In genomic region chr8:71670621-71671548, GRCm38 (mm10) we compare ENCODE assay signal across 8 mouse cellular contexts. TPM values are rescaled to one million over a fixed set of nuclear protein-coding genes. Genes with fewer than 3 reads are reported as not detected.
A peak's percentile ranks its signal among the peaks of the same experiment; 100 is the strongest.
DNase-seq lines count a peak whose midpoint lies in the region; ATAC-seq and TF ChIP-seq lines count a peak whose summit lies in the region.

No protein-coding gene starts in this region.

- no peak for TF ChIP-seq POLR2A in spleen, adult 2 months (IDR thresholded peaks at IDR 0.05; ENCODE audit: low read depth, low read length)

- peaks cover 33% of the 10 kb centered on the region for H3K4me1 ChIP-seq in spleen, adult 2 months (ENCODE audit: control insufficient read depth, insufficient read depth, insufficient read length)
- peaks cover 32% of the 10 kb centered on the region for H3K4me1 ChIP-seq in liver, postnatal 0 days (ENCODE audit: insufficient read depth)

- H3K27ac ChIP-seq in spleen, adult 2 months (ENCODE audit: insufficient read depth, low read length) = no peak overlapping the region
- H3K27ac ChIP-seq in liver, postnatal 0 days (ENCODE audit: low read depth) = no peak overlapping the region

- no peaks in the 10 kb centered on the region for H3K27me3 ChIP-seq in spleen, adult 2 months (ENCODE audit: control insufficient read depth, insufficient read depth, low read length)
- peaks cover 21% of the 10 kb centered on the region; the same call in 1 of the 2 replicates for H3K27me3 ChIP-seq in liver, postnatal 0 days (ENCODE audit: insufficient read depth, low read length)

- no peak overlapping the region for H3K9ac ChIP-seq in liver, postnatal 0 days (replicated peaks)

- no peaks in the 10 kb centered on the region for H3K36me3 ChIP-seq in spleen, adult 2 months (ENCODE audit: control insufficient read depth, insufficient read depth, low read length)
- H3K36me3 ChIP-seq in liver, postnatal 0 days (replicated peaks; ENCODE audit: insufficient read depth, low read length) = no peaks in the 10 kb centered on the region

- peak overlapping the region; percentile 63 for H3K4me3 ChIP-seq in spleen, adult 2 months (ENCODE audit: extremely low read depth, insufficient read depth, insufficient read length)
- H3K4me3 ChIP-seq in liver, postnatal 0 days (ENCODE audit: low read depth, low read length) = peak overlapping the region; percentile 57

- H3K4me2 ChIP-seq in liver, postnatal 0 days (ENCODE audit: low read depth, low read length) = peak overlapping the region; percentile 98

- 1% methylated on average over 60 of the region's 64 CpGs for WGBS in spleen, adult 2 months
- 3% methylated on average over 50 of the region's 64 CpGs for WGBS in liver, postnatal 0 days (ENCODE audit: insufficient replicate concordance)

- H3K9me3 ChIP-seq in liver, postnatal 0 days (ENCODE audit: low read length) = no peaks in the 10 kb centered on the region

- no peak for TF ChIP-seq EP300 in liver, postnatal 0 days (IDR thresholded peaks at IDR 0.05; ENCODE audit: low read depth)

- ATAC-seq in liver, postnatal 0 days = peak; percentile 26

- no peak for DNase-seq in spleen, adult 2 months (ENCODE audit: low read depth in 1 of 2, low spot score in 2 of 2)
- DNase-seq in spleen, adult 12 weeks (ENCODE audit: low spot score) = no peak
- DNase-seq in cerebellum, adult 9-11 months = peak; percentile 87
- DNase-seq in frontal cortex, postnatal 14 days (ENCODE audit: low spot score in 2 of 2) = peak; percentile 58
- DNase-seq in kidney, postnatal 36 days = peak; percentile 55 to 65
- peak; percentile 65 for DNase-seq in liver, postnatal 0 days
- DNase-seq in right cerebral cortex, postnatal 4 days = peak; percentile 82
- DNase-seq in urinary bladder, postnatal 36 days (ENCODE audit: low spot score in 2 of 2) = no peak

- no peak for TF ChIP-seq CTCF in spleen, adult 2 months (IDR thresholded peaks at IDR 0.05; ENCODE audit: extremely low read depth, insufficient read depth, insufficient read length, insufficient replicate concordance)
- TF ChIP-seq CTCF in liver, postnatal 0 days (IDR thresholded peaks at IDR 0.05; ENCODE audit: low read depth) = no peak

RNA-seq across cellular contexts. Expression of gene Unc13a, which starts 0.7 kb away (rescaled TPM):
- 0.47 and 0.54 TPM in 2 replicates for polyA plus RNA-seq in spleen, adult 2 months (2012; rRNA removed)
- 0.25 and 0.36 TPM in 2 replicates for polyA plus RNA-seq in liver, postnatal 0 days (2015; fragmentation: Nextera tagmentation; extraction: Ambion mirVana)

RNA-seq across cellular contexts. Expression of gene Jak3, which starts 5.2 kb away (rescaled TPM):
- polyA plus RNA-seq in spleen, adult 2 months (2012; rRNA removed) = 62.6 and 81.5 TPM in 2 replicates
- polyA plus RNA-seq in liver, postnatal 0 days (2015; fragmentation: Nextera tagmentation; extraction: Ambion mirVana) = 4.3 and 4.6 TPM in 2 replicates

RNA-seq across cellular contexts. Expression of gene Insl3, which starts 18.1 kb away (rescaled TPM):
- polyA plus RNA-seq in spleen, adult 2 months (2012; rRNA removed) = 52.4 and 70.9 TPM in 2 replicates
- polyA plus RNA-seq in liver, postnatal 0 days (2015; fragmentation: Nextera tagmentation; extraction: Ambion mirVana) = 1.3 and 2.8 TPM in 2 replicates

RNA-seq across cellular contexts. Expression of gene B3gnt3, which starts 30.7 kb away (rescaled TPM):
- 5.2 and 5.6 TPM in 2 replicates for polyA plus RNA-seq in spleen, adult 2 months (2012; rRNA removed)
- polyA plus RNA-seq in liver, postnatal 0 days (2015; fragmentation: Nextera tagmentation; extraction: Ambion mirVana) = 3.0 TPM in 2 replicates

RNA-seq across cellular contexts. Expression of gene Fcho1, which starts 54.6 kb away (rescaled TPM):
- polyA plus RNA-seq in spleen, adult 2 months (2012; rRNA removed) = 247 and 301 TPM in 2 replicates
- polyA plus RNA-seq in liver, postnatal 0 days (2015; fragmentation: Nextera tagmentation; extraction: Ambion mirVana) = 15.3 and 16.7 TPM in 2 replicates

Comparison
In these comparisons a context has a peak if more than half of its experiments do, and no peak if none do; other contexts are left out.
1. DNase-seq: peak in cerebellum, adult 9-11 months (single experiment), frontal cortex, postnatal 14 days (2 of 2), kidney, postnatal 36 days (2 of 2), liver, postnatal 0 days (single experiment) and right cerebral cortex, postnatal 4 days (single experiment); none in spleen, adult 2 months (0 of 2), spleen, adult 12 weeks (single experiment) and urinary bladder, postnatal 36 days (0 of 2).
2. RNA of gene Jak3, which starts 5.2 kb away (polyA plus RNA-seq): 62.6 to 81.5 TPM in spleen, adult 2 months; 4.3 to 4.6 TPM in liver, postnatal 0 days; every median in the first group is over 10 times any median in the second.
3. RNA of gene Insl3, which starts 18.1 kb away (polyA plus RNA-seq): 52.4 to 70.9 TPM in spleen, adult 2 months; 1.3 to 2.8 TPM in liver, postnatal 0 days; every median in the first group is over 10 times any median in the second.